Mouse (Mus musculus): ENCODE results near the gene Rab37. TPM values are rescaled to one million over a fixed set of nuclear protein-coding genes. Genes with fewer than 3 reads are reported as not detected.

The Rab37 gene
- polyA plus RNA-seq, 1 experiment from 2014 or later, result 1.3 TPM

- no peak overlapping the region for H3K27ac ChIP-seq (ENCODE audit: low read depth, low read length)
- H3K4me1 ChIP-seq (ENCODE audit: control insufficient read depth, insufficient read depth, low read length), result peaks cover 23% of the 10 kb centered on the region
- no peak for ATAC-seq (replicated peaks; ENCODE audit: insufficient number of reproducible peaks, low FRiP score, low TSS enrichment)
- H3K36me3 ChIP-seq (ENCODE audit: control insufficient read depth, insufficient read depth, low read length), result no peaks in the 10 kb centered on the region
- peaks cover 8% of the 10 kb centered on the region; the same call in 1 of the 2 replicates for H3K27me3 ChIP-seq (ENCODE audit: control insufficient read depth, insufficient read depth, low read length)
- H3K9me3 ChIP-seq (replicated peaks; ENCODE audit: control insufficient read depth, low read length), result no peaks in the 10 kb centered on the region
- H3K9ac ChIP-seq (ENCODE audit: low read depth, low read length), result 0 out of 2 replicates have a peak overlapping the region, but pooled peaks have one; percentile 22
- WGBS (ENCODE audit: insufficient replicate concordance), result 76% methylated on average over 7 of the region's 7 CpGs
- no peak overlapping the region for H3K4me2 ChIP-seq
- H3K4me3 ChIP-seq (ENCODE audit: low read depth, low read length), result no peak overlapping the region
Measured at GRCm38 (mm10) chr11:115209958-115210357, 118.7 kb downstream of the Rab37 start.

Other genes with a start within 250 kb of the Rab37 start
- gene Gprc5c, start 240.3 kb upstream of the Rab37 start, polyA plus RNA-seq (2014; fragmentation: Nextera tagmentation; extraction: Ambion mirVana), result 21.8 and 23.0 TPM in 2 replicates
- 0.84 and 1.4 TPM in 2 replicates for gene Cd300a, start 201.4 kb upstream of the Rab37 start, polyA plus RNA-seq (2014; fragmentation: Nextera tagmentation; extraction: Ambion mirVana)
- gene Cd300lb, start 157.0 kb upstream of the Rab37 start, polyA plus RNA-seq (2014; fragmentation: Nextera tagmentation; extraction: Ambion mirVana), result 1.7 and 2.4 TPM in 2 replicates
- not detected in 2 replicates for gene Cd300c, start 122.3 kb upstream of the Rab37 start, polyA plus RNA-seq (2014; fragmentation: Nextera tagmentation; extraction: Ambion mirVana)
- not detected in 2 replicates for gene Cd300ld, start 101.5 kb upstream of the Rab37 start, polyA plus RNA-seq (2014; fragmentation: Nextera tagmentation; extraction: Ambion mirVana)
- gene Cd300c2, start 89.6 kb upstream of the Rab37 start, polyA plus RNA-seq (2014; fragmentation: Nextera tagmentation; extraction: Ambion mirVana), result 0.93 and 0.96 TPM in 2 replicates
- gene Cd300ld2, start 75.2 kb upstream of the Rab37 start, polyA plus RNA-seq (2014; fragmentation: Nextera tagmentation; extraction: Ambion mirVana), result not detected in 2 replicates
- not detected in 2 replicates for gene Cd300ld4, start 64.4 kb upstream of the Rab37 start, polyA plus RNA-seq (2014; fragmentation: Nextera tagmentation; extraction: Ambion mirVana)
- not detected in 2 replicates for gene Cd300ld5, start 53.7 kb upstream of the Rab37 start, polyA plus RNA-seq (2014; fragmentation: Nextera tagmentation; extraction: Ambion mirVana)
- gene Cd300ld3, start 43.0 kb upstream of the Rab37 start, polyA plus RNA-seq (2014; fragmentation: Nextera tagmentation; extraction: Ambion mirVana), result not detected in 2 replicates
- gene Cd300e, start 29.3 kb upstream of the Rab37 start, polyA plus RNA-seq (2014; fragmentation: Nextera tagmentation; extraction: Ambion mirVana), result not detected in 2 replicates
- gene Cd300lf, start 42.6 kb downstream of the Rab37 start, polyA plus RNA-seq (2014; fragmentation: Nextera tagmentation; extraction: Ambion mirVana), result 0.19 and 0.20 TPM in 2 replicates
- gene Slc9a3r1, start 71.9 kb downstream of the Rab37 start, polyA plus RNA-seq (2014; fragmentation: Nextera tagmentation; extraction: Ambion mirVana), result 26.4 and 31.1 TPM in 2 replicates
- gene Tmem104, start 96.1 kb downstream of the Rab37 start, polyA plus RNA-seq (2014; fragmentation: Nextera tagmentation; extraction: Ambion mirVana), result 7.5 and 8.2 TPM in 2 replicates
- 13.7 and 15.7 TPM in 2 replicates for gene Nat9, start 96.4 kb downstream of the Rab37 start, polyA plus RNA-seq (2014; fragmentation: Nextera tagmentation; extraction: Ambion mirVana)
- gene Grin2c, start 175.8 kb downstream of the Rab37 start, polyA plus RNA-seq (2014; fragmentation: Nextera tagmentation; extraction: Ambion mirVana), result 0.13 TPM in 1 of 2 replicates, not detected in the other
- 10.0 and 12.0 TPM in 2 replicates for gene Fdxr, start 185.6 kb downstream of the Rab37 start, polyA plus RNA-seq (2014; fragmentation: Nextera tagmentation; extraction: Ambion mirVana)
- 0.89 and 1.2 TPM in 2 replicates for gene Fads6, start 206.2 kb downstream of the Rab37 start, polyA plus RNA-seq (2014; fragmentation: Nextera tagmentation; extraction: Ambion mirVana)
- not detected in 2 replicates for gene Otop2, start 215.7 kb downstream of the Rab37 start, polyA plus RNA-seq (2014; fragmentation: Nextera tagmentation; extraction: Ambion mirVana)
- 0.06 and 0.17 TPM in 2 replicates for gene Ush1g, start 230.6 kb downstream of the Rab37 start, polyA plus RNA-seq (2014; fragmentation: Nextera tagmentation; extraction: Ambion mirVana)
- gene Otop3, start 243.3 kb downstream of the Rab37 start, polyA plus RNA-seq (2014; fragmentation: Nextera tagmentation; extraction: Ambion mirVana), result not detected in 2 replicates

All from heart, embryonic 11.5 days (tissue).